Mouse (Mus musculus) forebrain, embryonic 11.5 days (tissue): Measurements from ENCODE around the gene Gm5089. TPM values are rescaled to one million over a fixed set of nuclear protein-coding genes. Genes with fewer than 3 reads are reported as not detected.

Experiments used
- ATAC-seq: fragments of 200-750 bp; cut with Nextera tagmentation; replicated peaks from 2 replicates; pipeline ENCODE4 v1.8.0; 2017; ENCODE audit warnings: moderate TSS enrichment; ENCODE audit not compliant: low FRiP score
- DNase-seq: peaks from one replicate; pipeline ENCODE4 v3.0.0-alpha.2; 2017; ENCODE audit warnings: low spot score
- H3K27ac ChIP-seq: fragments of 300-500 bp; sonication (generic); 2 replicates; pipeline ENCODE4 v1.5.1; 2014; ENCODE audit warnings: low read depth, low read length
- H3K27me3 ChIP-seq: fragments of 300-500 bp; sonication (generic); 2 replicates; pipeline ENCODE4 v1.6.1; 2014; ENCODE audit warnings: mild to moderate bottlenecking, low read length, mixed read lengths; ENCODE audit not compliant: control insufficient read depth, insufficient read depth
- H3K36me3 ChIP-seq: fragments of 300-500 bp; sonication (generic); 2 replicates; pipeline ENCODE4 v1.6.1; 2014; ENCODE audit warnings: mild to moderate bottlenecking, low read length, moderate library complexity, mixed read lengths; ENCODE audit not compliant: control insufficient read depth, insufficient read depth
- H3K4me1 ChIP-seq: fragments of 300-500 bp; sonication (generic); replicated peaks from 2 replicates; pipeline ENCODE4 v1.6.1; 2014; ENCODE audit warnings: low read length, mixed read lengths; ENCODE audit not compliant: control insufficient read depth, insufficient read depth
- H3K4me2 ChIP-seq: fragments of 300-500 bp; sonication (generic); 2 replicates; pipeline ENCODE4 v1.6.1; 2014; ENCODE audit warnings: low read depth, mild to moderate bottlenecking, low read length, moderate library complexity, mixed read lengths; ENCODE audit not compliant: severe bottlenecking
- H3K4me3 ChIP-seq: fragments of 300-500 bp; sonication (generic); 2 replicates; pipeline ENCODE4 v1.5.1; 2014; ENCODE audit warnings: low read depth, low read length
- H3K9ac ChIP-seq: fragments of 300-500 bp; sonication (generic); 2 replicates; pipeline ENCODE4 v1.6.1; 2014; ENCODE audit warnings: low read length
- H3K9me3 ChIP-seq: fragments of 300-500 bp; sonication (generic); 2 replicates; pipeline ENCODE4 v1.6.1; 2016; ENCODE audit warnings: low read length, mixed read lengths; ENCODE audit not compliant: control insufficient read depth
- WGBS: fragments of 180-500 bp; shearing (Covaris S2); extraction: QIAGEN DNeasy Blood & Tissue Kit; methylation state at CpG from one replicate; pipeline ENCODE4 v1.1.7; 2014; 5-methylcytosine and 5-hydroxymethylcytosine counted together
- polyA plus RNA-seq: library from polyadenylated mRNA; unstranded; fragments of >200 nt; fragmentation: Nextera tagmentation; extraction: Ambion mirVana; gene quantifications from 2 replicates; pipeline ENCODE4 v1.2.1, GENCODE M21; 2014

Gene Gm5089
- polyA plus RNA-seq, 1 experiment from 2014 or later, result 2.4 TPM

- peak overlapping the region; percentile 48; the same call in 1 of the 2 replicates for H3K27ac ChIP-seq
- H3K4me3 ChIP-seq, result peak overlapping the region; percentile 84
- ATAC-seq, result peak; percentile 30; the same call in 1 of the 2 replicates
- peaks cover 23% of the 10 kb centered on the region for H3K4me1 ChIP-seq
- peak overlapping the region; percentile 73 for H3K9ac ChIP-seq
- H3K4me2 ChIP-seq, result peak overlapping the region; percentile 55
- peaks cover 34% of the 10 kb centered on the region for H3K27me3 ChIP-seq
- no peaks in the 10 kb centered on the region; the same call in 1 of the 2 replicates for H3K36me3 ChIP-seq
- WGBS, result 4% methylated on average over 15 of the region's 15 CpGs
- H3K9me3 ChIP-seq, result no peaks in the 10 kb centered on the region
- peak; percentile 76 for DNase-seq
Observed at GRCm38 (mm10) chr14:122481181-122481580, 30.3 kb upstream of the Gm5089 start.

- Histone ChIP-seq H3K27ac (peak overlapping the region; percentile 48), H3K36me3 (no peaks in the 10 kb centered on the region; the same call in 1 of the 2 replicates), H3K9ac (peak overlapping the region; percentile 73), H3K27me3 (peaks cover 31% of the 10 kb centered on the region), H3K9me3 (no peaks in the 10 kb centered on the region), H3K4me2 (peak overlapping the region; percentile 55), H3K4me3 (peak overlapping the region; percentile 84), H3K4me1 (peaks cover 22% of the 10 kb centered on the region)
- 4% methylated on average over 2 of the region's 2 CpGs for WGBS
- ATAC-seq, result no peak
- DNase-seq, result no peak
Observed at GRCm38 (mm10) chr14:122480355-122480754, 29.4 kb upstream of the Gm5089 start.

DNA sequence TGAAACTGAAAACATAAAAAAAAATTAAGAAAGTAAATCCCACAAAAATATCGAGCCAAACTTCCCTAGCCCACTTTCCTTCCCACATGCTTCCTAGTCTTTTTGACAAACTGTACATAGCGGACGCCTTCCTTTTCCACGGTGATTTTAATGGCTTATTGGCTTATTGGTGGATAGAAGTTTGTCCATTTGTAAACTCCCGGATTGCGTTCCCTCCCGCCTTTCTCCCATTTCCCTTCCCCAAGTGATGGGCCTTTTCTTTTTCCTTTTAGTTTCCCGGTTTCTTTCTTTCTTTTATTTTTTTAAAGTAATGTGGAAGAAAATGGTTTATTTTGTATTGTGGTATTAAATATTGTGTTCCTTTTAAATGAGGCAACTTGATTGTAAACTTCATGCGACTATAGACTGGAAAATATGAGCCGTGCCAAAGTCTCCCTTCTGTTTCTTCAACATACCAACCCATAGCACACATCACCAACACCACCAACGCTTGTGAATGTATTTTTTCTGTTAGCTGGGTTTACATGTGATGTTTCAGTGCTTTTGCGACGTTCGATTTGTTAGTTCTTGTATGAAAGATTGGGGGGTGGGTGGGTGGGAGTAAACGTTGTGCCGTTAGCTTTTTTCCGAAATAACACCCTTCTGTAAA is 28.7 kb upstream of the Gm5089 start:
- DNase-seq, result no peak
- no peaks in the 10 kb centered on the region for H3K9me3 ChIP-seq
- peaks cover 24% of the 10 kb centered on the region for H3K27me3 ChIP-seq
- peak overlapping the region; percentile 55 for H3K4me2 ChIP-seq
- H3K36me3 ChIP-seq, result no peaks in the 10 kb centered on the region; the same call in 1 of the 2 replicates
- peak overlapping the region; percentile 48; the same call in 1 of the 2 replicates for H3K27ac ChIP-seq
- H3K9ac ChIP-seq, result peak overlapping the region; percentile 99
- H3K4me3 ChIP-seq, result peak overlapping the region; percentile 84
- H3K4me1 ChIP-seq, result peaks cover 16% of the 10 kb centered on the region
- ATAC-seq, result no peak
- 9% methylated on average over 17 of the region's 17 CpGs for WGBS

GRCm38 (mm10) chr14:122478574-122479011 is 27.7 kb upstream of the Gm5089 start:
- 0% methylated on average over 22 of the region's 22 CpGs for WGBS
- Histone ChIP-seq H3K27me3 (peaks cover 15% of the 10 kb centered on the region), H3K4me2 (peak overlapping the region; percentile 55), H3K9me3 (no peaks in the 10 kb centered on the region), H3K4me3 (peak overlapping the region; percentile 84), H3K9ac (peak overlapping the region; percentile 99), H3K4me1 (peaks cover 14% of the 10 kb centered on the region), H3K27ac (peak overlapping the region; percentile 99), H3K36me3 (no peaks in the 10 kb centered on the region; the same call in 1 of the 2 replicates)
- ATAC-seq (no peak), DNase-seq (peak; percentile 84)

DNA sequence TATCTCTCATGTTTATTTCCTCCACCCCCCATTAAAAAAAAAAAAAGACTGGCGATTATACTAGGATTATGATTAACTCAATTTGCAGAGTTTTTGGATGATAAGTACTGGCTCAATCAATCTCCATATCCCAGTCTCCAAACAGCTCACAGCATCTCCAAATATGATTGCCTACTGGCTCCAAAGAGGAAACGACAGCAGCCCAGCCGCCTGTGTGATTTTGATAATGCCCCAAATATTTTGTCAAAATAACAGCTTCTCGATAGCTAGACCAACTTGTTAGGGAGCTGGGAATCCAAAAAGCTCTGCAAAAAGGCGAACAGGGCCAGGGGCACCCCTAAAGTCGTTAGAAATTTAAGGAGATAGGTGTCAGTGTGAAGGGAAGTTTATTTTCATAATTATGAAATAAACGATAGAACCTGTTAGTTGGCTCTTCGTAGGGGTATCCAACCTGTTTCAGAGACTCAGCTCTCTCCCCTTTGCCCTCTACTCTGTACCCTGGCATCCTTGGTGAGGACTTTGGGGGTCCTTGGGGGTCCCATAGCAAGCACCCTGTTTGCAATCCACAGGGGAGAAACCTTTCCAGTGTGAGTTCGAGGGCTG is 27.2 kb upstream of the Gm5089 start:
- no peaks in the 10 kb centered on the region; the same call in 1 of the 2 replicates for H3K36me3 ChIP-seq
- 1% methylated on average over 9 of the region's 9 CpGs for WGBS
- H3K27me3 ChIP-seq, result peaks cover 13% of the 10 kb centered on the region
- ATAC-seq (no peak), DNase-seq (no peak)
- peak overlapping the region; percentile 55 for H3K4me2 ChIP-seq
- peak overlapping the region; percentile 84 for H3K4me3 ChIP-seq
- no peaks in the 10 kb centered on the region for H3K9me3 ChIP-seq
- H3K9ac ChIP-seq, result peak overlapping the region; percentile 99
- H3K4me1 ChIP-seq, result peaks cover 16% of the 10 kb centered on the region
- H3K27ac ChIP-seq, result peak overlapping the region; percentile 99

DNA sequence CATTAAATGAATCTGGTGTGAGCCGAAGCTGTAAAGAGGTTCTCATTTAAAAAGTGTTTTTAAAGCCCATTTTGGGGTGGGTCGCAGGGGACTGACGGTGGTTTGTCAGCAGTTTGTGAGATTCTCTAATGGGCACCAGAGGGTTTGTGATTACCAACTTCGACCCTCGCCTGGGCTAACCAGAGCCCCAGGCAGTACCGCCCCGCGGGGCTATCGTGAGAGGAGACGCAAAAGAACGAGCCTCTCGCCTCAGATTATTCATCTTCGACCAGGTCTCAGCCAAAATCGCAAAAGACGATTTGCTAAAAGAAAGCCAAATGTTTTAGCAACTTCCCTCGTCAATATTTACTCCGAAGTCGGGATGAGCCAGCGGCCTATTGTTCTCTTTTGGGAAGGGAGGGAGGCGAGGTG is 26.4 kb upstream of the Gm5089 start:
- Histone ChIP-seq H3K36me3 (no peaks in the 10 kb centered on the region; the same call in 1 of the 2 replicates), H3K4me1 (peaks cover 15% of the 10 kb centered on the region), H3K4me3 (peak overlapping the region; percentile 84), H3K4me2 (peak overlapping the region; percentile 55), H3K9ac (peak overlapping the region; percentile 99), H3K27ac (peak overlapping the region; percentile 99), H3K27me3 (peaks cover 15% of the 10 kb centered on the region), H3K9me3 (no peaks in the 10 kb centered on the region)
- no peak for ATAC-seq
- DNase-seq, result no peak
- WGBS, result 0% methylated on average over 20 of the region's 20 CpGs

- Histone ChIP-seq H3K27ac (peak overlapping the region; percentile 99), H3K4me3 (peak overlapping the region; percentile 84), H3K9me3 (no peaks in the 10 kb centered on the region), H3K27me3 (peaks cover 11% of the 10 kb centered on the region), H3K4me1 (peaks cover 12% of the 10 kb centered on the region; the same call in 1 of the 2 replicates), H3K4me2 (peak overlapping the region; percentile 55), H3K9ac (peak overlapping the region; percentile 99), H3K36me3 (no peaks in the 10 kb centered on the region; the same call in 1 of the 2 replicates)
- WGBS, result under 1% methylated on average over 18 of the region's 18 CpGs
- no peak for ATAC-seq
- DNase-seq, result no peak
Observed at GRCm38 (mm10) chr14:122476822-122477215, 25.9 kb upstream of the Gm5089 start.

GRCm38 (mm10) chr14:122476041-122476821 is 25.3 kb upstream of the Gm5089 start:
- peaks cover 7% of the 10 kb centered on the region for H3K27me3 ChIP-seq
- H3K27ac ChIP-seq, result peak overlapping the region; percentile 99
- ATAC-seq (no peak), DNase-seq (peak; percentile 79)
- under 1% methylated on average over 51 of the region's 62 CpGs for WGBS
- peak overlapping the region; percentile 55 for H3K4me2 ChIP-seq
- peaks cover 11% of the 10 kb centered on the region; the same call in 1 of the 2 replicates for H3K4me1 ChIP-seq
- H3K36me3 ChIP-seq, result no peaks in the 10 kb centered on the region; the same call in 1 of the 2 replicates
- no peaks in the 10 kb centered on the region for H3K9me3 ChIP-seq
- H3K4me3 ChIP-seq, result peak overlapping the region; percentile 84
- peak overlapping the region; percentile 99 for H3K9ac ChIP-seq
